Mouse (Mus musculus) layer of hippocampus, adult 18-20 months (tissue): ENCODE measurements around the gene Ptpn6. TPM values are rescaled to one million over a fixed set of nuclear protein-coding genes. Genes with fewer than 3 reads are reported as not detected.

ENCODE experiments used
- DNase-seq, 2 experiments: peaks; one replicate each; pipeline ENCODE4 v3.0.0; 2022; ENCODE audit warnings: low spot score in 2 of 2
- total RNA-seq, 2 experiments: library from RNA; stranded (reverse); gene quantifications; 2 replicates each; pipeline ENCODE4 v1.2.3; 2021

The Ptpn6 gene
- total RNA-seq, 2 experiments from 2014 or later = 4.1 to 4.6 TPM

- no peak for DNase-seq
Measured at GRCm38 (mm10) chr6:124731038-124731437, 7.5 kb downstream of the Ptpn6 start.

GRCm38 (mm10) chr6:124729850-124730705 is 8.4 kb downstream of the Ptpn6 start:
- no peak for DNase-seq

- no peak for DNase-seq
Measured at GRCm38 (mm10) chr6:124728621-124729020, 9.9 kb downstream of the Ptpn6 start.

GRCm38 (mm10) chr6:124724472-124724871 is 14.0 kb downstream of the Ptpn6 start:
- DNase-seq = no peak

GRCm38 (mm10) chr6:124723541-124723940 is 15.0 kb downstream of the Ptpn6 start:
- no peak for DNase-seq

GRCm38 (mm10) chr6:124722876-124723473 is 15.5 kb downstream of the Ptpn6 start:
- DNase-seq = no peak

GRCm38 (mm10) chr6:124720904-124721303 is 17.6 kb downstream of the Ptpn6 start:
- no peak for DNase-seq

- no peak for DNase-seq
Measured at GRCm38 (mm10) chr6:124719354-124719978, 19.0 kb downstream of the Ptpn6 start.

- no peak for DNase-seq
Measured at GRCm38 (mm10) chr6:124718703-124719102, 19.8 kb downstream of the Ptpn6 start.

GRCm38 (mm10) chr6:124717968-124718367 is 20.5 kb downstream of the Ptpn6 start:
- no peak for DNase-seq

GRCm38 (mm10) chr6:124716864-124717490 is 21.5 kb downstream of the Ptpn6 start:
- DNase-seq = no peak

- DNase-seq = no peak
Measured at GRCm38 (mm10) chr6:124712918-124713317, 25.6 kb downstream of the Ptpn6 start.

GRCm38 (mm10) chr6:124711824-124712782 is 26.4 kb downstream of the Ptpn6 start, which contains the start of the genes Emg1 and Phb2:
Emg1 (minus strand) TSS chr6:124712178.
Phb2 (plus strand) TSS chr6:124712336.
- peak; percentile 96 to 98 for DNase-seq

- DNase-seq = no peak
Measured at GRCm38 (mm10) chr6:124708289-124708889, 30.1 kb downstream of the Ptpn6 start.

- DNase-seq = peak in 1 of 2 experiments; percentile 61
Measured at GRCm38 (mm10) chr6:124706061-124706627, 32.4 kb downstream of the Ptpn6 start.

- no peak for DNase-seq
Measured at GRCm38 (mm10) chr6:124704417-124704816, 34.1 kb downstream of the Ptpn6 start.

- no peak for DNase-seq
Measured at GRCm38 (mm10) chr6:124703789-124704188, 34.7 kb downstream of the Ptpn6 start.

GRCm38 (mm10) chr6:124702784-124703103 is 35.8 kb downstream of the Ptpn6 start:
- peak in 1 of 2 experiments; percentile 85 for DNase-seq

- no peak for DNase-seq
Measured at GRCm38 (mm10) chr6:124702102-124702783, 36.3 kb downstream of the Ptpn6 start.
